Mouse (Mus musculus) NIH3T3 (cell line): ENCODE measurements at regions not wholly inside any gene's neighbourhood (a gene's known extent, or its start where the extent isn't known, plus 50 kb on each side); places are given as distances from the start of the nearest gene placed in this dataset.

Source experiments
- DNase-seq: peaks from one replicate; pipeline ENCODE4 v3.0.0-alpha.2; 2012; ENCODE audit warnings: low read depth

- no peak for DNase-seq
Observed at GRCm38 (mm10) chr11:32978899-32979298, 154.5 kb upstream of the Smim23 start.

GRCm38 (mm10) chr11:32976572-32976971 is 152.2 kb upstream of the Smim23 start:
- no peak for DNase-seq

GRCm38 (mm10) chr11:32973453-32973852 is 149.0 kb upstream of the Smim23 start:
- peak; percentile 24 for DNase-seq

GRCm38 (mm10) chr11:32965418-32965817 is 141.0 kb upstream of the Smim23 start:
- DNase-seq = no peak

- DNase-seq = no peak
Observed at GRCm38 (mm10) chr11:32963625-32964293, 139.4 kb upstream of the Smim23 start.

GRCm38 (mm10) chr11:32961600-32961999 is 137.2 kb upstream of the Smim23 start:
- peak; percentile 52 for DNase-seq

- DNase-seq = no peak
Observed at GRCm38 (mm10) chr11:32958961-32959360, 134.6 kb upstream of the Smim23 start.

- DNase-seq = peak; percentile 72
Observed at GRCm38 (mm10) chr11:32956993-32957392, 132.6 kb upstream of the Smim23 start.

- DNase-seq = peak; percentile 42
Observed at GRCm38 (mm10) chr11:32952271-32952670, 127.9 kb upstream of the Smim23 start.

GRCm38 (mm10) chr11:32948132-32948531 is 123.7 kb upstream of the Smim23 start:
- peak; percentile 66 for DNase-seq

- peak; percentile 76 for DNase-seq
Observed at GRCm38 (mm10) chr11:32946481-32947001, 122.1 kb upstream of the Smim23 start.

- peak; percentile 66 for DNase-seq
Observed at GRCm38 (mm10) chr11:32945071-32945470, 120.7 kb upstream of the Smim23 start.

- DNase-seq = no peak
Observed at GRCm38 (mm10) chr11:32941331-32942009, 117.1 kb upstream of the Smim23 start.

- DNase-seq = no peak
Observed at GRCm38 (mm10) chr11:32939102-32939501, 114.7 kb upstream of the Smim23 start.

GRCm38 (mm10) chr11:32937167-32937566 is 112.8 kb upstream of the Smim23 start:
- no peak for DNase-seq

GRCm38 (mm10) chr11:32931928-32932327 is 107.5 kb upstream of the Smim23 start:
- DNase-seq = no peak

- no peak for DNase-seq
Observed at GRCm38 (mm10) chr11:32931018-32931417, 106.6 kb upstream of the Smim23 start.

GRCm38 (mm10) chr11:32928837-32929236 is 104.4 kb upstream of the Smim23 start:
- DNase-seq = no peak

- DNase-seq = peak; percentile 97
Observed at GRCm38 (mm10) chr11:32925421-32926271, 101.2 kb upstream of the Smim23 start.

GRCm38 (mm10) chr11:32924932-32925331 is 100.5 kb upstream of the Smim23 start:
- DNase-seq = no peak

- peak; percentile 64 for DNase-seq
Observed at GRCm38 (mm10) chr11:32913071-32913470, 88.7 kb upstream of the Smim23 start.

- DNase-seq = no peak
Observed at GRCm38 (mm10) chr11:32911791-32912190, 87.4 kb upstream of the Smim23 start.
